Mouse (Mus musculus): Measurements from ENCODE around the gene Tcaf3.

DNA sequence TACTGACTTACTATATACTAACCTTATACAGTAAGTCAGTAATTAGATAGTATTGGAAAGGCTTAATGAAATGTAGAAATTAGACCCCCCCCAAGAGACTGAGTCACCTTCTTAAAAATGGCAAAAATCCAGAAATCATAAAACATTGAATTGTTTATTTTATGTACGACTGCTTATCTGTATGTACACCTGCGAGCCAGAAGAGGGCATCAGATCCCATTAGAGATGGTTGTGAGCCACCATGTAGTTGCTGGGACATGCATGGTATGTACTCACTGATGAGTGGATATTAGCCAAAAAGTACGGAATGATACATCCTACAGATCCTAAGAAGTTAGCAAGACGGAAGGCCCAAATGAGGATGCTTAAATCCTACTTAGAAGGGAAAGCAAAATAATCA, 33.9 kb upstream of the Tcaf3 start:
- TF ChIP-seq POLR2A (IDR thresholded peaks at IDR 0.05; ENCODE audit: extremely low read depth, insufficient read depth, low read length) (no peak), CTCF (IDR thresholded peaks at IDR 0.05; ENCODE audit: low read depth, low read length) (no peak)
